Mouse (Mus musculus) ES-E14 (cell line): ENCODE measurements around the gene Col9a2. TPM values are rescaled to one million over a fixed set of nuclear protein-coding genes. Genes with fewer than 3 reads are reported as not detected.

Experiments
- DNase-seq: peaks from one replicate; pipeline ENCODE4 v3.0.0-alpha.2; 2013; ENCODE audit warnings: low read depth, low spot score
- H3K27ac ChIP-seq: 2 replicates; pipeline ENCODE4 v1.5.1; 2012; ENCODE audit warnings: low read depth, mild to moderate bottlenecking, low read length, moderate library complexity, mixed read lengths; ENCODE audit not compliant: poor library complexity, insufficient read depth, severe bottlenecking
- H3K36me3 ChIP-seq: 2 replicates; pipeline ENCODE4 v1.6.1; 2012; ENCODE audit warnings: mild to moderate bottlenecking, low read length, moderate library complexity, mixed read lengths; ENCODE audit not compliant: control insufficient read depth, poor library complexity, insufficient read depth, severe bottlenecking
- H3K4me1 ChIP-seq, 2 experiments: fragments of 150-350 bp in 1 of 2; sonication (generic) in 1 of 2; 2 replicates each; pipeline ENCODE4 v1.6.1; 2012; ENCODE audit warnings: low read length in 2 of 2, mild to moderate bottlenecking in 1 of 2, mixed read lengths in 1 of 2; ENCODE audit not compliant: control insufficient read depth in 2 of 2, insufficient read depth in 2 of 2, poor library complexity in 1 of 2
- H3K4me3 ChIP-seq, 2 experiments: fragments of 150-350 bp in 1 of 2; sonication (generic) in 1 of 2; 2 replicates each; pipeline ENCODE4 v1.5.1; 2012; ENCODE audit warnings: low read length in 2 of 2, low read depth in 1 of 2, mild to moderate bottlenecking in 1 of 2, mixed read lengths in 1 of 2; ENCODE audit not compliant: insufficient read depth in 1 of 2, poor library complexity in 1 of 2, severe bottlenecking in 1 of 2
- H3K9ac ChIP-seq: 2 replicates; pipeline ENCODE4 v1.6.1; 2012; ENCODE audit warnings: low read depth, mild to moderate bottlenecking, low read length, mixed read lengths; ENCODE audit not compliant: poor library complexity, insufficient read depth, severe bottlenecking
- H3K9me3 ChIP-seq: fragments of 150-350 bp; sonication (generic); 2 replicates; pipeline ENCODE4 v1.6.1; 2012; ENCODE audit warnings: low read depth, mild to moderate bottlenecking, low read length; ENCODE audit not compliant: control insufficient read depth, insufficient read depth
- CHD2 ChIP-seq: IDR thresholded peaks from 2 replicates; pipeline ENCODE4 v1.6.1; 2014; ENCODE audit warnings: mild to moderate bottlenecking, low read depth, low read length, inconsistent platforms
- HCFC1 ChIP-seq: IDR thresholded peaks from 2 replicates; pipeline ENCODE4 v1.6.1; 2012; ENCODE audit warnings: low read length, inconsistent platforms, borderline replicate concordance; ENCODE audit not compliant: insufficient read depth
- MAFK ChIP-seq: IDR thresholded peaks from 2 replicates; pipeline ENCODE4 v1.6.1; 2014; ENCODE audit warnings: mild to moderate bottlenecking, low read depth, low read length, inconsistent platforms; ENCODE audit not compliant: insufficient read depth
- ZC3H11A ChIP-seq: IDR thresholded peaks from 2 replicates; pipeline ENCODE4 v1.6.1; 2012; ENCODE audit warnings: low read depth, mild to moderate bottlenecking, inconsistent platforms, low read length, borderline replicate concordance
- ZNF384 ChIP-seq: IDR thresholded peaks from 2 replicates; pipeline ENCODE4 v1.6.1; 2012; ENCODE audit warnings: low read depth, low read length, inconsistent platforms
- in situ Hi-C, 2 experiments: fragments of 600-800 bp; cut with MboI; formaldehyde crosslinking; loops; one replicate each; pipeline ENCODE4 v1.15.1; 2025; ENCODE audit warnings: low sequenced_read_pairs in 2 of 2, inconsistent platforms in 1 of 2; ENCODE audit not compliant: unreplicated experiment in 2 of 2
- total RNA-seq: library from RNA; depleted of rRNA; stranded (reverse); fragments of 300-350 nt; gene quantifications from 2 replicates; pipeline ENCODE4 v1.2.3, GENCODE M21; 2012; rRNA removed

Gene Col9a2
- 29.4 and 38.7 TPM in 2 replicates for total RNA-seq

- Histone ChIP-seq H3K4me1 (peaks cover 0 to 26% of the 10 kb centered on the region in 2 experiments), H3K36me3 (no peaks in the 10 kb centered on the region), H3K27ac (no peak within 1 kb of the TSS), H3K4me3 (peak within 1 kb of the TSS; percentile 59 to 63), H3K9me3 (no peaks in the 10 kb centered on the region), H3K9ac (peak within 1 kb of the TSS; percentile 8)
- no peak for DNase-seq
- TF ChIP-seq CHD2 (no peak), HCFC1 (no peak), ZNF384 (no peak), MAFK (no peak), ZC3H11A (no peak)
- in situ Hi-C loops: no loop called here
These were observed at the start of gene Col9a2 for GRCm38 (mm10) chr4:121039331-121040115. Gene Col9a2, plus strand, starts transcription at chr4:121039385.

- in situ Hi-C loops: no loop called here
These were observed 46.9 kb upstream of the Col9a2 start for GRCm38 (mm10) chr4:120992284-120992683.

GRCm38 (mm10) chr4:120993025-120993424, 46.2 kb upstream of the Col9a2 start:
- in situ Hi-C loops: no loop called here
- H3K9me3 ChIP-seq: no peaks in the 10 kb centered on the region
- TF ChIP-seq HCFC1: no peak
- no peak for TF ChIP-seq CHD2
- no peak for TF ChIP-seq MAFK
- TF ChIP-seq ZNF384: no peak
- no peak for TF ChIP-seq ZC3H11A
- H3K9ac ChIP-seq: no peak overlapping the region
- H3K36me3 ChIP-seq: no peaks in the 10 kb centered on the region
- no peak for DNase-seq
- H3K4me1 ChIP-seq: no peaks in the 10 kb centered on the region
- no peak overlapping the region for H3K4me3 ChIP-seq
- H3K27ac ChIP-seq: no peak overlapping the region

More at GRCm38 (mm10) chr4:120992284-120992683, 46.9 kb upstream of the Col9a2 start:
- TF ChIP-seq ZC3H11A: no peak
- TF ChIP-seq HCFC1: no peak
- TF ChIP-seq CHD2: no peak
- no peak for TF ChIP-seq ZNF384
- TF ChIP-seq MAFK: no peak
- Histone ChIP-seq H3K36me3 (no peaks in the 10 kb centered on the region), H3K9ac (no peak overlapping the region), H3K4me3 (no peak overlapping the region), H3K4me1 (no peaks in the 10 kb centered on the region), H3K9me3 (no peaks in the 10 kb centered on the region), H3K27ac (no peak overlapping the region)
- no peak for DNase-seq

GRCm38 (mm10) chr4:120995911-120996310, 43.3 kb upstream of the Col9a2 start:
- DNase-seq: no peak
- Histone ChIP-seq H3K9me3 (no peaks in the 10 kb centered on the region), H3K4me3 (no peak overlapping the region), H3K4me1 (no peaks in the 10 kb centered on the region), H3K36me3 (no peaks in the 10 kb centered on the region), H3K27ac (no peak overlapping the region), H3K9ac (no peak overlapping the region)
- in situ Hi-C loops: no loop called here
- no peak for TF ChIP-seq ZNF384
- TF ChIP-seq CHD2: no peak
- TF ChIP-seq HCFC1: no peak
- TF ChIP-seq ZC3H11A: no peak
- TF ChIP-seq MAFK: no peak
